Mouse (Mus musculus) c-Kit-positive CD71-positive TER-119-positive erythroid progenitor cells, embryonic 14.5 days (primary cell): ENCODE results near the gene N4bp2.
"Not testable (repeated sequence)": the region's sequence is repeated elsewhere in the genome, so short reads cannot be mapped to it uniquely, and the experiment has no call there.

ENCODE experiments used
- DNase-seq: peaks from one replicate; pipeline ENCODE4 v3.0.0-alpha.2; 2013; ENCODE audit warnings: low spot score

Gene N4bp2

DNA sequence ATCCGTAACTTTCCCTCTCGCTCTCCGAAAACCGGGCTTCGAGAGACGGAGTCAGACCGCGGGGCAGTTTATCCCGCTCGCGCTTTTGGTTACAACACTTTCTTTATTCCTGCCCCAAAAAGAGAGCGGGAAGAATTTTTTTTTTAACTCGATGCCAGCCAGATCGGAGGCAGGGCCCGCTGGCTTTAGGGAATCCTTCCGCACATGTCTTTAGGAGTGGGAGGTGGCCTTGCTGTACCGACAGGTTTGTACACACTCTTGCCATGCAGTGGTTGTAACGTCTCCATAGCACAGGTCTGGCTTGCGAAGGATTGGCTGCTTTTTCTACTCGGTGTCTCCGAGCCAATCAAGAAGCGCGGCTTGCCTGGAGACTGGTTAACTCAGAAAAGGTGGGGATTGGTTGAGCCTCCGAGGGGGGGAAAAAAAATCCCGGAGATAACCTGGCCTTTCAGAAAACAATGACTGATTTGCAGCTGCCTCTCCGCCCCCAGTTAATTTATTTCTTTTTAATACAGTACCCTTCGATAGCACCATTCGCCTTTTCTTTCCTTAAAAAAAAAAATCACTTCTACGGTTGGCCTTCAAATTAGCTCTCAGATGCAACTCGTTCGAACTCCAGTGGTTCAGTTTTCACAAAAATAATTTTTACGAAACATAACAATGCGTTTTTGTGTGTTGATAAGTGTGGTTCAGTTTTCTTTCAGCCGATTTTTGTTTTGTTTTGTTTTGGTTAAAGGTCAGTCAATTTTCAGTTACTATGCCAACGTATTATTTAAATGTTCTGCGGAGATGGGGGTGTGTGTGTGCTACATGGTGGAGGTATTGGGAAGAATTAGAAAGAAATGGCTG lies 1.7 kb downstream of the N4bp2 start:
- peak; percentile 94 for DNase-seq

- no peak for DNase-seq
Observed at GRCm38 (mm10) chr5:65765635-65765911, 2.3 kb downstream of the N4bp2 start.

DNA sequence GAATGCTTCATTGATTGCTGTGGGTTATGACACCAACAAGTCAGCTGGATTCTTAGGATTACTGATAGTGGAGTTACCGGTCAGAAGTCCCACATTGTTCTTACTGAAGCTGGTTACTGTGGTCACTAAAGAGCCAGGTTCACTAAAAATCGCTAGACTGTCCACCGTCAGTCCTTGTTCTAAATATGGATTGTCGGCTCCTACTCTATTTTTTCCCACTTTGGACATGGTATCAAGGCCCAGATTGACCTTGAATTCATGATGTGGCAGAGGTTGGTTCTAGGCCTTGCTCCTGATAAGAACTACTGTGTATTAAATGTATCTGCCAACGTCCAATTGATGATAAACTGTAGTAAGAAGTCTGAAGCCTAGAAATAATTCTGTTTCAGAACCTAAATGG lies 4.7 kb downstream of the N4bp2 start:
- no peak for DNase-seq

GRCm38 (mm10) chr5:65770065-65770464 lies 6.7 kb downstream of the N4bp2 start:
- no peak for DNase-seq

GRCm38 (mm10) chr5:65770493-65770892 lies 7.2 kb downstream of the N4bp2 start:
- no peak for DNase-seq

GRCm38 (mm10) chr5:65773957-65774356 lies 10.6 kb downstream of the N4bp2 start:
- DNase-seq = not testable (repeated sequence)

DNA sequence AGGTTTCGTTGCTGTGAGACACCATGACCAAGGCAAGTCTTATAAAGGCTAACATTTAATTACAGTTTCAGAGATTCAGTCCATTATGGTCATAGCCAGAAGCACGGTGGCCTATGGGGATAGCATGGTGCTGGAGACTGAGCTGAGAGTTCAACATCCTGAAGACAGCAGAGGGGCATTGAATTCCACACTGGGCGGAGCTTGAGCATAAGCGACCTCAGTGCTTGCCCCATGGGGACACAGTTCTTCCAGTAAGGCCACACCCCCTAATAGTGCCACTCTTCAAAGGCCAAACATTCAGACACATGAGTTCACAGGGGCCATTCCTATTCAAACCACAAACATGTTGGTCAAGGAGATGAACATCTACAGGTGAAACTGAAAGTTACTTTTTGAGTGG lies 12.8 kb downstream of the N4bp2 start:
- DNase-seq = no peak

DNA sequence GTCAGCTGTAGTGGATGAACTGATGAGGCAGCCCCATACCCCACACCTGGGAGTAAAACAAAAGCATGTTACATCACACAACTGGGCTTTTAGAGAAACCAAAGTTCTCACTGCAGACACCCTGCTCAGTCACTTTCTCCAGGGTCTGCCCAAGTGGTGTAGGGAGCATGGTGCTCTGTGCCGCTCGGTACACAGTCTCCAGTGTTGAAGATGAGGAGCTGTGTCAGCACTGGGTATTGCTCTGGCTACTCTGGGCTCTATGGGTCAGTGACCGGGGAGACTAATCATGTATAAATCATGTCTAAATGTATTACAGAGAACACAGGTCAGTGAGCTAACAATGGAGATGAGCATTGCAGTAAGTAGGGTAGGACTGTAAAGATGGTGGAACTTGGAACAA lies 13.6 kb downstream of the N4bp2 start:
- no peak for DNase-seq

GRCm38 (mm10) chr5:65778986-65779385 lies 15.7 kb downstream of the N4bp2 start:
- DNase-seq = not testable (repeated sequence)

- DNase-seq = no peak
Observed at GRCm38 (mm10) chr5:65779401-65780063, 16.2 kb downstream of the N4bp2 start.

DNA sequence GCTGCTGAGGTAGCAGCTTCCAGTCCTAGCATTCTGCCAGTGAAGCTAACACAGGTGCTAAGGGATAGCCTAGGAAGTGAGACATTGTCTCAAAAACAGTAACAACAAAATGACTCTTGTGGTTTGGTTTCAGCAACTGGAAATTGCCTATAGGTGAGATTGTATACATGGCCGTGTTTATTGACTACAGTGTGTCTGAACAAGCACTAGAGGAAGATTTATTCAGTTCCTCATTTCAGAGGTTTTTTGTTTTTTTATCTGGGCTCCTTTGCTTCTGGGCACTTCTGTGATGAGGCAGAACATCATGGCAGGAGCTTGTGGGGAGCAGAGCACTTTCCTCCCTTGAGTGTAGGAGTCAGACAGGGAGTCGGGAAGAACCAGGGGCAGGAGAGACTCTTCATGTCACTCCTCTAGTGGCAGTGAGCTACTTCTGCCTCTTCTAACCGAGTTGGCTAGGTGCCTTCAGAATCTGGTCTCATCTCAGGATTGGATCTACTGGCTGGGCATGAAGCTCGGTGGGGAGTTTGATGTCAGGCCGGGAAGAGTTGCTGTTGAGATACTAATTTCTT lies 17.9 kb downstream of the N4bp2 start:
- DNase-seq = no peak

GRCm38 (mm10) chr5:65781769-65782715 lies 18.7 kb downstream of the N4bp2 start:
- DNase-seq = no peak

DNA sequence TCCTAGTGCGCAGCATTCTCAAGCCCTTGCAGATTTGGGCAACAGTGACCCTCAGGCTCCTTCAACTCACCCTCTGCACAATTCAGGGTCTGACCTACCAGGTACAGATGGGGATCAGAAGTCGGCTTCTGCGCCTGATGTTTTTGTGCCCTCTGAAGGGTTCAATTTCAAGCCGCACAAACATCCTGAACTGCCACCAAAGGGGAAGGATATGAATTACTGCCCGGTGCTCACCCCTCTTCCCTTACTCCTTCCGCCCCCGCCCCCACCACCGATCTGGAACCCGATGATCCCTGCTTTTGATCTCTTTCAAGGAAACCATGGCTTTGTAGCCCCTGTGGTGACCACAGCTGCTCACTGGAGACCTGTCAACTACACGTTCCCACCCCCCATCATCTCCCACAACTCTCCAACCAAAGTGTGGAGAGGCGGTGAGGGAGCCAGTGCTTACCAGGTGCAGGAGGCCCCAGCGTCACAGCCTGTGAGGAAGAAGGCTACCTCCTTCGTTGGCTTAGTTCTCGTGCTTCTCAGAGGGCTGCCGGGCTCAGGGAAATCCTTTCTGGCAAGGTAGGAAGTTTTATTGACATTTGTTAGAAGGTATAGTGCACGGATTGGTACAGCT lies 27.4 kb downstream of the N4bp2 start:
- DNase-seq = no peak

GRCm38 (mm10) chr5:65794202-65794601 lies 30.9 kb downstream of the N4bp2 start:
- peak; percentile 28 for DNase-seq

- DNase-seq = peak; percentile 21
Observed at GRCm38 (mm10) chr5:65794702-65795101, 31.4 kb downstream of the N4bp2 start.

GRCm38 (mm10) chr5:65795293-65795993 lies 32.1 kb downstream of the N4bp2 start:
- peak; percentile 57 for DNase-seq

DNA sequence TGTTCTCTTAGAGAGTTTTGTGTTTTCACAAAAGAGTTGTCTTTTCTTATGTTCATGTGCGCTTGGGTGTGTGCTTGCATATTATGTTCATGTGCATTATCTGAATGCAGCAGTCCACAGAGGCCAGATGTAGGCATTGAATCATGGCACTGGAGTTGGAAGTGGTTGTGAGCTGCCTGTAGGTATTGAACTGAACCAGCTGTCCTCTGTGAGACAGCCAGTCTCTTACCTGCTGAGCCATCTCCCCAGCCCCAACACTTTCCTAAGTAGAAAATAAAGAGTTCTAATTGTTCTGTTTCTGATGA lies 32.6 kb downstream of the N4bp2 start:
- no peak for DNase-seq

- peak; percentile 10 for DNase-seq
Observed at GRCm38 (mm10) chr5:65823601-65824133, 60.3 kb downstream of the N4bp2 start.

GRCm38 (mm10) chr5:65826476-65826875 lies 63.2 kb downstream of the N4bp2 start:
- DNase-seq = no peak

DNA sequence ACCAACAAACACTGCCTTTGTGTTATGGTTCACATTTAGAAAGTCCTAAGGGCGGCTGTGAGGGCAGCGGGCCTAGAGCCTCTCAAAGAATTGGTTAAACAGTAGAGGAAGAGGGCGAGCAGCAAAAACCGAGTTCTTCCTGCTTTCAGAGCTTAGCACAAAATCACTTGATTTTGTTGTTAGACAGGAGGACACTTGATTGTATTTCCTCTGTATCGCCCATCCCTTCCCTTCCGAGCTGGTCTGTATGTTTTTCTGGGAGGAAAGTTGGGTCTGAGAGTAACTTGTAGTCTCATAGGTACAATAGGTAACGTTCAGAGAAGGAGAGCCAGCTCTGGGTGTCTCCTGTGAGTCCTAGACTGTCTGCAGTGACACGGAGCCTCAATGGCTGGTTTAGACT lies 63.8 kb downstream of the N4bp2 start:
- no peak for DNase-seq

- DNase-seq = no peak
Observed at GRCm38 (mm10) chr5:65828261-65828660, 64.9 kb downstream of the N4bp2 start.
